Mouse (Mus musculus): ENCODE results near the gene Slc35f2.
A peak's percentile ranks its signal among the peaks of the same experiment; 100 is the strongest.

The Slc35f2 gene

DNA sequence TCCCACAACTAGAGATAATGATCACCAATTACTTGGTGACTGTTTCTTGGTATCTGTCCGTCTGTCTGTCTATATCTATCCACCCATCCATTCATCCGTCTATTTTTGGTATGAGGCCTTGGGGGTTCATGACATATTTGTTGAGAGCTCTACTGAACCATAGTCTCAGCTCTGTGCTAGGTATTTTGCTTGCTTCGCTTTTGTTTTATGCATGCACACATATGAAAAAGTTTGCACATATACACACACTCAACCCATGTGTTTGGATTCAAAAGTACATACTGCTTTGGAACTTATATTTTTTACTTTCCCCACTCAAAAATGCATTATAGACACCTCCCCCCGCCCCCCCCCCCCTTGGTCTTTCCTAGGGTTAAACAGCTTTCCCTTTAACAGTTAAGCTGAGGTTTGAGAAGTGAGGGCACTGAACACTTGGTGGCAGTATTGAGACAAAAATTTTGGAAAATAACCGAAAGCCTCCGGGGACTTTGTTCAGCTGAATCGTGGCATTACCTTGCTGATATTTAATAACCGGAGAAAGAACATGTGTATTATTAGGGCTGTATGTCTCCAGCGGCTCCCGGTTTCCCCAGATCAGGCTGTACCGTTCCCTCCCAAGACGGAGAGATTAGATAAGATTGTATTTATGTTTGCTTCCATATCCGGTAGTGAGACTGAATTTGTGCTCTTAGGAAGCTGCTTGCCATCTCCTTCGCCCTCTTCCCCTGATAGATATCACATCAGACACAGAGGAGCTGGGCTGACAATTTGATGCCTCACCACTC, 57.9 kb downstream of the Slc35f2 start:
- DNase-seq (ENCODE audit: low spot score), result peak; percentile 45

DNA sequence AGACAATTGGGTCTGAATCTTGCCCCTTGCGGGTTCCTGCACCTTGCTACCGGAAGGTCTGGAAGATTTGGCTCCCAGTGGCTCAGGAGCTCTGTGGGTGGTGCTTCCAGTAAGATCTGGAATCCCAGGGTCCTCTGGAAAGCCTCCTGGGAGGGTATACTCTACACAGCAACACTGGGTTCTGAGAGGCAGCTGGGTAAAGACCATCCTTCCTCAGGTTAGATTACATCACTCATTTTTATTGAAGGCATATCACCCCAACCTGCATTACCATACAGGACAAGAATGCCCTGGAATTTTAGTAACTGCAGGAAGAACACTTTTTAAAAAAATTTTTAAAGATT, 58.5 kb downstream of the Slc35f2 start:
- DNase-seq (ENCODE audit: low spot score), result no peak

GRCm38 (mm10) chr9:53835039-53835438, 63.7 kb downstream of the Slc35f2 start:
- DNase-seq (ENCODE audit: low spot score), result no peak

DNA sequence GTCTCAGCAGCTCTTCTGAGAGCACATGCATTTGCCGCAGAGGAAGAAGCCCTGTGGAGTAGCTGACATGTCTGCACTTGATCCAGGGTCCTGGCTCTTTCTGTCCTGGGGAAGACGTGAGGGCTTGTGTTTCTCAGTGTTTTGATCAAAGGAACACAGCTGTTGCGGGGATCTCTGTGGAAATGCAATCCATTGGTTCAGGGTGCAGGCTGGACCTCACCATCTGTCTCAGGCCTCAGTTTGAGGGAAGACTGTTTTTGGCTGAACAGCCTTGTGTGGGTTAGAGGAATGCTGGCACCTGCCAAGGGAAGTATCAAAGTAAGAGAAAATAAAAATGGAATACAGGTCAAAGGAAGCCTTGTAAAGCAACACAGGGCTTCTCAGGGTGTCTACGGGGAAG, 64.6 kb downstream of the Slc35f2 start:
- DNase-seq (ENCODE audit: low spot score), result no peak

DNA sequence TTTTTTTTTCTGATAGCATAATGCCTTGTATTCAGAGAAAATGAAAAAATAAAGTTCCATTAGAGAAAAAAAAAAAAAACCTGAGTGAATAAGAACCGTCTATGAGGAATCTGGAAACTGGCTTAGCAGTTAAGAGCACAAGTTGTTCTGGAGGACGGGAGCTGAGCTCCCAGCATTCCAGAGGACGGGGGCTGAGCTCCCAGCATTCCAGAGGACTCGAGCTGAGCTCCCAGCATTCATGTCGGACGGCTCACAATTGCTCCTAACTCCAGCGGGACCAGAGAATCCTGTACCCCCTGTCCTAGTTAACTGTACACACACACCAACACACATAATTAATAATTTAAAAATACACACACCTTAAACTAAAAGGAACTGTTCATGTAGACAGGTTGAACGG, 67.5 kb downstream of the Slc35f2 start:
- no peak for DNase-seq (ENCODE audit: low spot score)

- DNase-seq (ENCODE audit: low spot score), result no peak
Measured at GRCm38 (mm10) chr9:53848548-53848947, 77.2 kb downstream of the Slc35f2 start.

GRCm38 (mm10) chr9:53849864-53850263, 78.5 kb downstream of the Slc35f2 start, which contains the start of gene Sln:
Gene Sln (plus strand): TSS chr9:53850164.
- no peak for DNase-seq (ENCODE audit: low spot score)

DNA sequence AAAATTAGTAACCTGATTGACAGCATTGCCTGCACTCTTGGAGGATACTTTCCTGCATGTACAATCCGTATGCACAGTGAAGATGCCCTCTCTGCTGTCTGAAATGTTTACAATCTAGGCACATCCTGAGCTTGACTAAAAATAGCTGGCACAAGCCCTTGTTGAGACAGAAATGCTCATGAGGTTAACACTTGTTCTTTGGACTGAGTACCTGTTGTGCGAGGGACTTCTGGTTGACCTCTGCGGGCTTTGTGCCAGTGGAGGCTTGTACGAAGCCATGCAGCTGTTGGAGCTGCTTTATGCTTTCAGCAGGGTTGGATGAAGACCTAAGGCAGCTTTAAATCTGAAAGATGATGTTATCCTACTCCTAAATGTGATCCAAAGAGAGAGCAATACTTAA, 80.8 kb downstream of the Slc35f2 start:
- no peak for DNase-seq (ENCODE audit: low spot score)

GRCm38 (mm10) chr9:53853672-53854071, 82.3 kb downstream of the Slc35f2 start:
- DNase-seq (ENCODE audit: low spot score), result no peak

DNA sequence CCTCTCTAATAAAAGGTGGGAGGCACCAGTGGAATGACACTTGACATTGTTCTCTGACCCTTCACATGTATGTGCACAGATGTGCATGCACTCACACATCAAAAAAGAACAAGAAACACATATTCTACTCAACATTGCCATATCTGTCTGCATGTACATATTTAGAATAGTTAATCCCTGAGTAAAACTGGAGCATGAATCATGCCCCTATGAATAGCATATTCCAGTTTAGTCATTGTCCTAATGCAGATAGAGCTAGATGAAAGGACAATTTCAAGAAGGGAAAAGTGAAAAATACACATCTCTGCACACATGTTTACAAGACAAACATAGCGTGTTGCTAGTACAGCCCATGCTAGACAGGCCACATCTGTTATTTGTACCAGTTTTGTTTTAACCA, 83.2 kb downstream of the Slc35f2 start:
- DNase-seq (ENCODE audit: low spot score), result no peak

DNA sequence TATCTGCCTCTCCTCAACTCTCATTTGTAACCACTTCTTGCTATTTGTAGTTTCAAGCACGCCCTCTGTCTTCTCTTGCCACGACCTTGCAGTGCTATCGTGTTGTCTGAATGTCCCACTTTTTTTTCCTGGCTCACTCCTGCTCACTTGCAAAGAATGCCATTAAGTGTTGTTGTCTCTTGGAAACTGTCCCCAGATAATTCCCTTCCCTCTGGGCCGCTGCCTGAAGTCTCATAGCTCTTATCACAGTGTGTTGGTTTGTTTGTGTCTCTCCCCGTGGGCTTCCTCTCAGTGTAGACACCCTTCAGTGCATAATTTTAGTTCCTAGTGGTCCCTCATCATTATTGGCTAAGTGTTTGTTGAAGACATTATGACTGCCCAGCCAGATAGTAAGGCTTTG, 86.5 kb downstream of the Slc35f2 start:
- no peak for DNase-seq (ENCODE audit: low spot score)
